Mouse (Mus musculus): ENCODE measurements around the gene Tgtp2. TPM values are rescaled to one million over a fixed set of nuclear protein-coding genes. Genes with fewer than 3 reads are reported as not detected.
"Not testable (repeated sequence)": the region's sequence is repeated elsewhere in the genome, so short reads cannot be mapped to it uniquely, and the experiment has no call there.

The Tgtp2 gene
- total RNA-seq, 1 experiment: not detected

DNA sequence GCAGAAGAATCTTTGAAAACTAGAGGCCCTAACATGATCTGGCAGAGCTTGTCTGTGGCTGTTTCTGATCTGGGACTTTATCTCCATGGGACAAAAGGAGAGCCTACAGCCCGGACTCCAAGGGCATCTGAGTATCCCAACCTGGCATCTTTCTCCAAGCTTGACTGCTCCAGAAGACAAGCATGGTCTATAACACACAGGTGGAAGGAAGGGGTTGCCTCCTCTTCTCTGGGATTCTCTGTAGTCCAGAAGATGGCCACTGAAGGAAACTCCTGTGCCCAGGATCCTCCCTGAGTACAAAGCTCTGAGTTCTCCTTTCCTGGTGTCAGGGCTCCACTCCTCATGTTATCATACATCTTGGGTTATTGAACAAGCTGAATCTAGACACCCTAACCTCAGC lies 16.6 kb upstream of the Tgtp2 start:
- Histone ChIP-seq H3K36me3 (ENCODE audit: control insufficient read depth, insufficient read depth, low read length, poor library complexity, severe bottlenecking) (no peaks in the 10 kb centered on the region), H3K4me3 (ENCODE audit: insufficient read depth in 1 of 2, low read depth in 1 of 2, low read length in 2 of 2, poor library complexity in 1 of 2, severe bottlenecking in 1 of 2) (no peak overlapping the region)
- in situ Hi-C loops (cut with MboI; ENCODE audit: low sequenced_read_pairs in 2 of 2, unreplicated experiment in 2 of 2): no loop called here

DNA sequence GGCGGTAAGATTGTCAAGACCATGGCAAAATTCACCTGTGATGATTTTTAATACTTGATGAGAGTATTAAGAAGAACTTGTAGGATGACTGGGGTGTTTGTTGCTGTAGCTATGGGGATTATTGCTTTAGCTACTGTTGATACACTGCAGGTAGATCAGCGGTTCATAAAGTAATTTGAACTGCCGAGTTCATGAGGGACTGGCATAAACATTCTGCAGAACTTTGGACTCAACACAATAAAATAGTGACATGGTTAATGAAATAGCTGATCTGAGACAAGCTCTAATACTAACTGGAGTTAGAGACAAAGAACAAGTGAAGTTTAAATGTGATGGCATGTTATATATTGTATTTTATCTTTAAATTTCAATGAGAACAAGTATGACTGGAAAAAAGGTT lies 14.7 kb upstream of the Tgtp2 start:
- Histone ChIP-seq H3K9ac (ENCODE audit: insufficient read depth, low read depth, low read length, poor library complexity, severe bottlenecking) (no peak overlapping the region), H3K27ac (ENCODE audit: insufficient read depth, low read depth, low read length, poor library complexity, severe bottlenecking) (no peak overlapping the region), H3K4me1 (ENCODE audit: control insufficient read depth in 2 of 2, insufficient read depth in 2 of 2, low read length in 2 of 2, poor library complexity in 1 of 2) (no peaks in the 10 kb centered on the region), H3K4me3 (ENCODE audit: insufficient read depth in 1 of 2, low read depth in 1 of 2, low read length in 2 of 2, poor library complexity in 1 of 2, severe bottlenecking in 1 of 2) (no peak overlapping the region), H3K9me3 (ENCODE audit: control insufficient read depth, insufficient read depth, low read depth, low read length) (no peaks in the 10 kb centered on the region), H3K36me3 (ENCODE audit: control insufficient read depth, insufficient read depth, low read length, poor library complexity, severe bottlenecking) (no peaks in the 10 kb centered on the region)
- DNase-seq (ENCODE audit: low read depth, low spot score): no peak
- in situ Hi-C loops (cut with MboI; ENCODE audit: low sequenced_read_pairs in 2 of 2, unreplicated experiment in 2 of 2): loop anchor here in 1 of 2 experiments (10.0 kb wide), 1 partner anchor 84 kb away; the partner anchor contains the start of genes Gm12185 and Tgtp1
- TF ChIP-seq MAFK (IDR thresholded peaks at IDR 0.05; ENCODE audit: insufficient read depth, low read depth, low read length) (no peak), HCFC1 (IDR thresholded peaks at IDR 0.05; ENCODE audit: borderline replicate concordance, insufficient read depth, low read length) (no peak)

More for the DNA sequence above, 16.6 kb upstream of the Tgtp2 start:
- H3K4me1 ChIP-seq (ENCODE audit: control insufficient read depth in 2 of 2, insufficient read depth in 2 of 2, low read length in 2 of 2, poor library complexity in 1 of 2): no peaks in the 10 kb centered on the region
- H3K9me3 ChIP-seq (ENCODE audit: control insufficient read depth, insufficient read depth, low read depth, low read length): no peaks in the 10 kb centered on the region
- no peak overlapping the region for H3K27ac ChIP-seq (ENCODE audit: insufficient read depth, low read depth, low read length, poor library complexity, severe bottlenecking)
- no peak for DNase-seq (ENCODE audit: low read depth, low spot score)
- no peak overlapping the region for H3K9ac ChIP-seq (ENCODE audit: insufficient read depth, low read depth, low read length, poor library complexity, severe bottlenecking)
- TF ChIP-seq MAFK (IDR thresholded peaks at IDR 0.05; ENCODE audit: insufficient read depth, low read depth, low read length): no peak
- TF ChIP-seq CHD2 (IDR thresholded peaks at IDR 0.05; ENCODE audit: low read depth, low read length): no peak

DNA sequence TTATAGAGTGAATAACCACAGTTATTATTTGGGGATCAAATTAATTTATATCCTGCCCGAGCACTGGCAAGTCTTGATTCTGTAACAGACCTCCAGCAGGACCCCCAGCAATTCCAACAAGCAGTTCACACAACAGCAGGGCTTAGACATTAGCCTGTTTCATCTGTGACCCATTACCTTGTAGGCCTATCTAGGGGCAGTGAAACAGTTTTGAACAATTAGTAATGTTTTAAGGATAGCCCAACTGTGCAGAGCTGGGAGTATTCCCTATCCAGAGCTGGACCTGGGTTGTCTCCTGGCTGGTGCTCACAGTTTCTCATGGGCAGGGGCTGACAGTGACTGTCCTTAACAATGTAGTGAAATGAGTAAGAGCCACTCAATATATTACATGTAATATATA lies 13.0 kb upstream of the Tgtp2 start:
- Histone ChIP-seq H3K9me3 (ENCODE audit: control insufficient read depth, insufficient read depth, low read depth, low read length) (no peaks in the 10 kb centered on the region), H3K4me3 (ENCODE audit: insufficient read depth in 1 of 2, low read depth in 1 of 2, low read length in 2 of 2, poor library complexity in 1 of 2, severe bottlenecking in 1 of 2) (no peak overlapping the region), H3K36me3 (ENCODE audit: control insufficient read depth, insufficient read depth, low read length, poor library complexity, severe bottlenecking) (no peaks in the 10 kb centered on the region), H3K4me1 (ENCODE audit: control insufficient read depth in 2 of 2, insufficient read depth in 2 of 2, low read length in 2 of 2, poor library complexity in 1 of 2) (no peaks in the 10 kb centered on the region), H3K27ac (ENCODE audit: insufficient read depth, low read depth, low read length, poor library complexity, severe bottlenecking) (no peak overlapping the region), H3K9ac (ENCODE audit: insufficient read depth, low read depth, low read length, poor library complexity, severe bottlenecking) (no peak overlapping the region)
- TF ChIP-seq MAFK (IDR thresholded peaks at IDR 0.05; ENCODE audit: insufficient read depth, low read depth, low read length) (no peak), ZC3H11A (IDR thresholded peaks at IDR 0.05; ENCODE audit: borderline replicate concordance, low read depth, low read length) (no peak), HCFC1 (IDR thresholded peaks at IDR 0.05; ENCODE audit: borderline replicate concordance, insufficient read depth, low read length) (no peak), ZNF384 (IDR thresholded peaks at IDR 0.05; ENCODE audit: low read depth, low read length) (no peak)
- DNase-seq (ENCODE audit: low read depth, low spot score): no peak
- in situ Hi-C loops (cut with MboI; ENCODE audit: low sequenced_read_pairs in 2 of 2, unreplicated experiment in 2 of 2): loop anchor here in 1 of 2 experiments (10.0 kb wide), 1 partner anchor 82 kb away; the partner anchor contains the start of genes Gm12185 and Tgtp1

DNA sequence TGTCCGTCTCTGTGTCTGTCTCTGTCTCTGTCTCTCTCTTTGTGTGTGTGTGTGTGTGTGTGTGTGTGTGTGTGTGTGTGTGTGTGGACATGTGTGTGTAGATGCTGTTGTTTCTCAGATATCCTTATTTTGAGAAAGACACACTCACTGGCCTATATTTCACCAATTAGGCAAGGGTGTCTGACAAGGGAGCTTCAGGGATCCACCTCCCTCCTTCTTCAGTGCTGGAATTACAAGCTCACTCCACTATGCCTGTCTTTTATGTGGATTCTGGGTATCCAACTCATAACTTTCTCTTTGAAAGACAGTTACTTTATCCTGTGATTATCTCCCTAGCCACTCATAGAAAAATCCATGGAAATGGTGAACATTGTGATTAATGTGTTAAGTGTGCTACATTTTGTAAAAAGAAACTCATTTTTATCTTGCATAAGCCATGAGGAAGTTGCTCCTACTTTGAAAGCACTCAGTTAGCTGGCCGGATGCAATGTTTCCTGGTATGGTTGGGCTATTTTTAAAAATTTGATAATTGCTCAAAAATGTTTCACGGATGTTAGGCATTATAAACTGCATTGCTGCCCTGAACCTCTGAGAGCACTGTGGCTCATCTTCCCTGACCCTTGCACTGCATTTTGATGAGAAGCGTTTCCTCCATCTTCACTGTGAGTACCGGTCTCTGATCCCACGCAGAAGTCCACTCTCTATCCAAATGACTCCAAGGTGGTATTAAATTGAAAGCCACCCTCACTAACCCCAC lies 12.2 kb upstream of the Tgtp2 start, which contains the start of gene Ifi47:
Ifi47 (plus strand) TSS at position 587 of the 757 bp plus-strand sequence.
- not testable (repeated sequence) for H3K4me3 ChIP-seq (ENCODE audit: insufficient read depth in 1 of 2, low read depth in 1 of 2, low read length in 2 of 2, poor library complexity in 1 of 2, severe bottlenecking in 1 of 2); DNase-seq (ENCODE audit: low read depth, low spot score); H3K27ac ChIP-seq (ENCODE audit: insufficient read depth, low read depth, low read length, poor library complexity, severe bottlenecking); H3K9me3 ChIP-seq (ENCODE audit: control insufficient read depth, insufficient read depth, low read depth, low read length); H3K9ac ChIP-seq (ENCODE audit: insufficient read depth, low read depth, low read length, poor library complexity, severe bottlenecking); H3K36me3 ChIP-seq (ENCODE audit: control insufficient read depth, insufficient read depth, low read length, poor library complexity, severe bottlenecking); H3K4me1 ChIP-seq (ENCODE audit: control insufficient read depth in 2 of 2, insufficient read depth in 2 of 2, low read length in 2 of 2, poor library complexity in 1 of 2)
- in situ Hi-C loops (cut with MboI; ENCODE audit: low sequenced_read_pairs in 2 of 2, unreplicated experiment in 2 of 2): loop anchor here in 1 of 2 experiments (10.0 kb wide), 1 partner anchor 81 kb away; the partner anchor contains the start of genes Gm12185 and Tgtp1

DNA sequence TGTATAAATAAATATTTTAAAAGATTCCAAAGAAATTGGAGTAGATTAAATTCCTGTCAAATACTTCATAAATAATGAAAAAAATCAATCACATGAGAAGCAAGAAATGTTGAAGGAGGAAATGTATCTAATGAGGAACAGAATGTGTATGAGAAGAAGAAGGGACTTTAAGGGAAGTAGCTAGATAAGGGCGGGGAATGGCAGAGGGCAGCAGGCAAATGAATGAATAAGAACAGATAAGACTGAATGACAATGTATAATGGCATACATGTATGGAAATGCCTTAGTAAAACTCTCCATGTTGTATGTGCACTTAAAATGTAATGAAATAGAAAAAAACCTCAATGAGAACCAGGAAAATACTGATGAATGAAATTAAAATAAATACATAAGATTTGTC lies 4.4 kb upstream of the Tgtp2 start:
- no peak overlapping the region for H3K27ac ChIP-seq (ENCODE audit: insufficient read depth, low read depth, low read length, poor library complexity, severe bottlenecking)
- no peak overlapping the region for H3K9ac ChIP-seq (ENCODE audit: insufficient read depth, low read depth, low read length, poor library complexity, severe bottlenecking)
- no peak for DNase-seq (ENCODE audit: low read depth, low spot score)
- H3K4me3 ChIP-seq (ENCODE audit: insufficient read depth in 1 of 2, low read depth in 1 of 2, low read length in 2 of 2, poor library complexity in 1 of 2, severe bottlenecking in 1 of 2): no peak overlapping the region
- 0 out of 2 replicates have a peak, but pooled peaks cover 1% of the 10 kb centered on the region for H3K9me3 ChIP-seq (ENCODE audit: control insufficient read depth, insufficient read depth, low read depth, low read length)
- in situ Hi-C loops (cut with MboI; ENCODE audit: low sequenced_read_pairs in 2 of 2, unreplicated experiment in 2 of 2): no loop called here
- no peak for TF ChIP-seq HCFC1 (IDR thresholded peaks at IDR 0.05; ENCODE audit: borderline replicate concordance, insufficient read depth, low read length)
- no peak for TF ChIP-seq MAFK (IDR thresholded peaks at IDR 0.05; ENCODE audit: insufficient read depth, low read depth, low read length)
- TF ChIP-seq CHD2 (IDR thresholded peaks at IDR 0.05; ENCODE audit: low read depth, low read length): no peak
- TF ChIP-seq ZC3H11A (IDR thresholded peaks at IDR 0.05; ENCODE audit: borderline replicate concordance, low read depth, low read length): no peak
- TF ChIP-seq ZNF384 (IDR thresholded peaks at IDR 0.05; ENCODE audit: low read depth, low read length): no peak
- H3K4me1 ChIP-seq (ENCODE audit: control insufficient read depth in 2 of 2, insufficient read depth in 2 of 2, low read length in 2 of 2, poor library complexity in 1 of 2): no peaks in the 10 kb centered on the region
- H3K36me3 ChIP-seq (ENCODE audit: control insufficient read depth, insufficient read depth, low read length, poor library complexity, severe bottlenecking): no peaks in the 10 kb centered on the region

DNA sequence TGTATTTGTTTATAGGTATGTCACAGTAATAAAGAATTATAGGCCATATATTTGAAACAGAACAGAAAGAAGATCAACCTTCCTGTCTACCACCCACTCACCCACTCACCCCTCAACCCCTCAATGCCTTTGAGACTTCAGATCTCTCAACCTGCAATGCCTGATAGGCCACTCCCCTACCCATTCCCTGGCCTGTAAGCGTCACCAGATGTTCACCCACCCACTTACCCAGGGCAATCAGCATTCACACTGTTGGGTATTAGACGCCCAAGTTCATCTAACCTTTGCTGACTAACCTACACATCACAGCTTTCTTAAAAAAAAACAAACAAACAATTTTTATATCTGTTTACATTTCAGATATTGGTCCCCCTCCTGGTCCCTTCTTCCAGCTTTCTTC lies 2.1 kb downstream of the Tgtp2 start:
- in situ Hi-C loops (cut with MboI; ENCODE audit: low sequenced_read_pairs in 2 of 2, unreplicated experiment in 2 of 2): not testable (repeated sequence)

DNA sequence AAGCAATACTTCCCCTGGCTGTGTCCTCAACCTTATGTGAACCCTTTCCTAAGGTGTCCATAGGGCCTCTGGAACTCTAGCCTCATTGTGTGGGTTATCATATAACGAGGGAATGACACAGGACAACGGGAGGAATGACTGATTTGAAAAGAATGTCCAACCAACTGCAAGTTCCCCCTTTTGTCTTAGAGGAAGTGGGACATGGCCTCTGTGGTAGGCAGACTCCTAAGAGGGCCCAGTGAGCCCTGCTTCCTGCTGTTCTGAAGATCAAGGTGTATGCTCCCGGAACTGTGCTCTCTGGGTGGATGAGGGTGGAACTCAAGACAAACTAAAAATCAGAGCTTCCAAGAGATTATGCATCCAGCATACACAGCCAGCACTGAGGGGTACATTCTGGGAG lies 3.9 kb downstream of the Tgtp2 start:
- H3K4me1 ChIP-seq (ENCODE audit: control insufficient read depth in 2 of 2, insufficient read depth in 2 of 2, low read length in 2 of 2, poor library complexity in 1 of 2); H3K36me3 ChIP-seq (ENCODE audit: control insufficient read depth, insufficient read depth, low read length, poor library complexity, severe bottlenecking); DNase-seq (ENCODE audit: low read depth, low spot score); in situ Hi-C loops (cut with MboI; ENCODE audit: low sequenced_read_pairs in 2 of 2, unreplicated experiment in 2 of 2); H3K9ac ChIP-seq (ENCODE audit: insufficient read depth, low read depth, low read length, poor library complexity, severe bottlenecking); H3K27ac ChIP-seq (ENCODE audit: insufficient read depth, low read depth, low read length, poor library complexity, severe bottlenecking); H3K9me3 ChIP-seq (ENCODE audit: control insufficient read depth, insufficient read depth, low read depth, low read length); H3K4me3 ChIP-seq (ENCODE audit: insufficient read depth in 1 of 2, low read depth in 1 of 2, low read length in 2 of 2, poor library complexity in 1 of 2, severe bottlenecking in 1 of 2): not testable (repeated sequence)

More for the DNA sequence above, 2.1 kb downstream of the Tgtp2 start:
- not testable (repeated sequence) for H3K36me3 ChIP-seq (ENCODE audit: control insufficient read depth, insufficient read depth, low read length, poor library complexity, severe bottlenecking); H3K4me1 ChIP-seq (ENCODE audit: control insufficient read depth in 2 of 2, insufficient read depth in 2 of 2, low read length in 2 of 2, poor library complexity in 1 of 2); H3K9me3 ChIP-seq (ENCODE audit: control insufficient read depth, insufficient read depth, low read depth, low read length); H3K4me3 ChIP-seq (ENCODE audit: insufficient read depth in 1 of 2, low read depth in 1 of 2, low read length in 2 of 2, poor library complexity in 1 of 2, severe bottlenecking in 1 of 2); DNase-seq (ENCODE audit: low read depth, low spot score); H3K27ac ChIP-seq (ENCODE audit: insufficient read depth, low read depth, low read length, poor library complexity, severe bottlenecking); H3K9ac ChIP-seq (ENCODE audit: insufficient read depth, low read depth, low read length, poor library complexity, severe bottlenecking)
